Mouse (Mus musculus) urinary bladder, adult 2 months (tissue): Measurements from ENCODE around the gene Pex13. TPM values are rescaled to one million over a fixed set of nuclear protein-coding genes. Genes with fewer than 3 reads are reported as not detected.
"Not testable (repeated sequence)": the region's sequence is repeated elsewhere in the genome, so short reads cannot be mapped to it uniquely, and the experiment has no call there.

Experiments
- DNase-seq: peaks from one replicate; pipeline ENCODE4 v3.0.0; 2022; ENCODE audit warnings: low spot score
- polyA plus RNA-seq: library from polyadenylated mRNA; depleted of rRNA; stranded (reverse); fragments of >200 nt; gene quantifications from 2 replicates; pipeline ENCODE4 v1.2.3, GENCODE M21; 2012; rRNA removed

The Pex13 gene
- polyA plus RNA-seq, 1 experiment = 23.1 TPM

DNA sequence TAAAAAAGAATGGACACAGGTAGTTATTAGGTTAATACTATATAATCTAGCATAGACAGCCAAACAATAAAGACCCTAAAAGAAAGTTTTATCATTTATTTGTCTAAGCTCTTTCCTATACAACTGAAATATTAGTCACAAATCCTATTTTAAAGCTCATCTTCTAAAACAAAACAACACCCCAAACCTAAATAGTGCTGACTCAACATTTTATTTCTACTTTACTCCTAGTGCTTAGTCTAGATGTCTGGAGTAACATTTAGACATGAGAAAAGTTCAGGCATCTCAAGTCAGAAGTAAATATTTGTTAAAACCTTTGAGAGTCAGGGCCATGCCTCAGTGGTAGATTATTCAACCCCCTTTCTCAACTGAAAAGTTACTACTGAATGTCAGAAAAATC lies 18.3 kb downstream of the Pex13 start:
- DNase-seq = no peak

DNA sequence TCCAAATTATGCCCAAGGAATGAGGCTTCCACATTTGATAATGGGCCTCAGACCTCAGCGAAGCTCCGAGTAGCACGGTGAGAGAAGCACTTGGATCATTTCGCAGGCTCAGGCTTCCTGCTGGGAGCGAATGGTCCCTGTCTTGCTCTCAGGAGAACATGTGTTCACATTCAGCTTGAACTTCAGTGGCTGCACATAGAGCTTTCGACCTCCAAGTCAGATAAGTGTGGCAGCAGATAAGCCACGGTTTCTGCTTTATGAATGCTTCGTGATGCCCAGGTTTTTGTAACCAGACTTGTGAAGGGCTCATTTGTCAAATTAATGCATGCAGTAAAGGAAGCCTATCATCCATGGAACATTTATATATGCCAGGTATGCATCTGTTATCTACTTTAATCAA lies 31.2 kb downstream of the Pex13 start:
- no peak for DNase-seq

DNA sequence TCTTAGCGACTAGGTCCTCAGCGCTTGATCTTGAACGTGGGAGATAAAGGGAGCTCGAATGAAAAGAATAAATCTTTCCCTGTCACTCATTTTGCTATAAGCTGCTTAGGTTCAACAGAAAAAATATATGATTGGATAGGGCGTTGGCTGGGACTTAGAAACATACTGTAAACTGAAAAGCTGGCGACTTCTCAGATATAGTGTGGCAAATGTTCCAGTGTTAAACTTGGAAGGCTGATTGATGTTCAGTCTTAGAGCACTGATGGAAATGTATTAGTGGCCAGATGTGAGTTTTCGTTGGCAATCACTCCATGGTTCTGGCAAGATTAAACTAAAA lies 31.9 kb downstream of the Pex13 start:
- DNase-seq = no peak

DNA sequence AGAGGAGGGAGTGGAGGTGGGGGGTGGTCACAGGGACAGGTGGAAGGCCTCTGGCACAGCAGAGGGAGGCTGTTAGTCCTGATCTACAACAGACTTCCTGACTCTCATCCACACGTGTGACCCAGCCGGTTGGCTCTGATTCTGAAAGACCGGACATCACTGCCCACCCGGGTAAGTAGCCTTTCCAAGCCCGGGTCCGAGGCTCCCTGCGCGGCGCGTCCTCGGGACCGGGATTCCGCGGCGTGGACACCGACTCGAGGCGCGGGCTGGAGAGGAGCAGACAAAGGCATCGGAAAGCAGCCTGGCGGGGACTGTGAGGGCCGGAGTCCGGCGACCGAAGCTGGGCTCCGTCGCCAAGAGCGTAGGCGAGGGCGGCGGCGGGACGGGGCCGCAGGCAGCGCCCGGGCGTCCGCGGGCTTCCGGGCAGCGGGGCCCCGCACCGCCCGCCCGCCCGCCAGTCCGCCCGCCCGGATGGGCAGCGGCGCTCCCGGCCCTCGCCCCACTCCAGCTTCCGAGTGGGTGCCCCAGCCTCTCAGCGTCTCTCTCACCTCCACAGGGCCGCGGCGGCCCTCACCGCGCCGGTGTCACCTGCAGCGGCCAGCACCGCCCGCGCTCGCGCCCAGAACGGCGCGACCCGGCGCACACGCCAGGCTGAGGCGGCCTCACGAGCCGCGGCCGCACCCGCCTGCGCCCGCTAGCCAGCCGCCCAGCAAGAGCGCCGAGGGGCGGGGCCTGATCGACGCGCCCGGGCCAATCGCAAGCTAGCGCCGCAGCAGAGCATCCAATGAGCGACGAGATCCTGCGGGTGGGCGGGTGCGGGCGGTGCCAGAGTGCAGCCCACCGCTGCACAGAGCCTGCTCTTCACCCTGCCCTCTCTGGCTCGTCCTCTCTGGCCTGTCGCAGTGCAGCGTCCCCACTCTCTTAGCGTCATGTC lies 32.5 kb downstream of the Pex13 start, which contains the start of gene 0610010F05Rik:
TSS of gene 0610010F05Rik (minus strand) at position 695 of the 934 bp plus-strand sequence.
- DNase-seq = peak; percentile 67

DNA sequence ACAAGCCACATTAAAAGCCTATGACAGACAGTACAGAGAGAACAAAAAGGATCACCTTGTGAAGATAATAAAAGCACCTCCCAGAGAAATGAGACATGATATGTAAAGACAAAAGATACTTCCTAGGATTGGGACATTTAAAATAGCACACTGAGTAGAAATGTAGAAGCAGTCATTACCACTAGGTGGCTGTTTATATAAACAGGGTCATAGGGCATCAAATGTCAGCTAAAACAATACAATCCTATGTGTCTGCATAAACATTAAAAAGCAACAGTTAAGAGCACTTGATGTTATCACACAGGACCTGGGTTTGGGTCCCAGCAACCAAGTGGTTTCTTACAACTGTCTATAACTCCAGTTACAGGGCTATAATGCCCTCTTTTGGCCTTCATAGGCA lies 35.1 kb downstream of the Pex13 start:
- no peak for DNase-seq

DNA sequence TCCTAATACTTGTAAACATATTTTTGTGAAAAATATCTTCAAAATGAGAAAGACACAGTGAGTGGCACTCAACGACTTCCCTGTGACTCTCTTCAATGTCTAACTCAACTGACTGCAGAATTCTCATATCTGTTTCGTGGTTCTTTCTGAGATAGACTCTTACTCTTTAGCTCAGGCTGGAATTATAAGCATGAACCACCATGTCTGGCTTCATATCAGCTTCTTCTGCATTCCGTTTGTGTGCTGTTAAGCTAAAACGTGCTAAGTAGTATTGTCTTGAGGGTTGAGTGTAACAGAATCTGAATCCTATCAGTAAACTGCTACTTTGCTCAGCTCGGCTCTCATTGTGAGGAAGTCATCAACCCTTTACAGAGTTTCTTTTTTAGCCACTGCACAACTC lies 46.8 kb downstream of the Pex13 start:
- DNase-seq = no peak

DNA sequence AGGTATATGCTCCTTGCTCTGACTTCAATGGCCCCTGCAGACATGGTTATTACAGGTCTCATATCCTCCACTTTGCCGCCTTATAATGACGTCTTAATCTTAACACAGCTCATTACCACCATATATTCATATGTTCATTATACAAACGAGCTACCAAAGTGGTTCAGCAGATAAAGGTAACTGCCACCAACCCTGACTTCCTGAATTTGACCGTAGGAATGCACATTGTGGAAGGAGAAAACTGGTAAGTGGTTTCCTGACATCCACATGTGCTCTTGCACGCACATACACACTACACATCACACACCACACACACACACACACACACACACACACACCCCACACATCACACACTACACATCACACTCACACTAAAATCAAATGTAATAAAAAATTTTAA lies 51.2 kb downstream of the Pex13 start:
- DNase-seq = no peak

DNA sequence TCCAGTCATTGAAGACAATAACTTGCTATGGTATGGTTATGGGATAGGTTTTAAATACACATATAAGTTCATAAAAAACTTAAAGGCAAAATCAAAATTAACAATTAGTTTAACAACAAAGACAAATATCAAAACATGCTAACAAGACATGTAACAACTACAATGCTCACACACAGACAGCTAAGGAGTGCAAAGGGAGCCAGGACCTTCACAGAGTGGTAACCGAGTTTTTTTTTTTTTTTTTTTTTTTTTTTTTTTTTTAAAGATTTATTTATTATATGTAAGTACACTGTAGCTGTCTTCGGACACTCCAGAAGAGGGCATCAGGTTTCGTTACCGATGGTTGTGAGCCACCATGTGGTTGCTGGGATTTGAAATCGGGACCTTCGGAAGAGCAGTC lies 58.5 kb downstream of the Pex13 start:
- DNase-seq = not testable (repeated sequence)

Other genes starting within 250 kb of the Pex13 start
- gene Ahsa2, start 167.9 kb downstream of the Pex13 start, polyA plus RNA-seq = 33.1 and 43.6 TPM in 2 replicates
- gene 1700093K21Rik, start 144.8 kb downstream of the Pex13 start, polyA plus RNA-seq = 0.44 and 0.61 TPM in 2 replicates
- gene 0610010F05Rik, start 32.3 kb downstream of the Pex13 start, polyA plus RNA-seq = 7.4 and 8.5 TPM in 2 replicates
- 11.0 and 11.2 TPM in 2 replicates for gene Pus10, start 285 bp downstream of the Pex13 start, polyA plus RNA-seq
- gene Rel, start 105.0 kb upstream of the Pex13 start, polyA plus RNA-seq = 3.2 and 3.6 TPM in 2 replicates
- 8.0 and 8.3 TPM in 2 replicates for gene Papolg, start 229.3 kb upstream of the Pex13 start, polyA plus RNA-seq